Mouse (Mus musculus): ENCODE data around the gene Mydgf. TPM values are rescaled to one million over a fixed set of nuclear protein-coding genes. Genes with fewer than 3 reads are reported as not detected.

Mydgf gene
- polyA plus RNA-seq, 1 experiment = 60.6 TPM

DNA sequence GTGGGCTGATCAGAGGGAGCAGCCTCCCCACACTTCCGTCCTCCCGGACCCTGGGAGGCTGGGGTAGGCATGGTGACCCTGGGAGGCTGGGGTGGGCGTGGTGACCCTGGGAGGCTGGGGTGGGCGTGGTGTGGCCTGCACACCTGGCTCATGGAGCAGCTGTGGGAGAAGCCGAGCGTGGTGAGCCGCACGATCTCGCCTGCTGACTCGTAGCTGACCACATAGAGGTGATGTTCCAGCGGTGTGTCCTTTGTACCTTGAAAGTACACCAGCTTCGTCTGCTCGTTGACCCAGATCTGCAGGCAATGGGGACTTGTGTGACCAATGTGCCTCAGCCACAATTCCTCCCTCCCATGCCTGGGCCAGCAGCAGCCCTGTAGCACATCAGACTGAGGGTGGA is 11.0 kb upstream of the Mydgf start:
- WGBS = 58% methylated on average over 13 of the region's 13 CpGs
- TF ChIP-seq CTCF (conservative IDR thresholded peaks at IDR 0.05; ENCODE audit: insufficient read depth, insufficient read length, low read depth, low read length) (no peak), POLR2A (IDR thresholded peaks at IDR 0.05; ENCODE audit: low read depth, low read length) (no peak)
- no peaks in the 10 kb centered on the region for H3K4me1 ChIP-seq (ENCODE audit: control insufficient read depth, insufficient read depth, low read length)
- H3K36me3 ChIP-seq (ENCODE audit: control insufficient read depth, insufficient read depth, low read length) = no peaks in the 10 kb centered on the region
- H3K4me3 ChIP-seq (ENCODE audit: insufficient read depth, low read depth, low read length) = no peak overlapping the region
- no peak overlapping the region for H3K27ac ChIP-seq (ENCODE audit: insufficient read depth, low read depth, low read length)
- peak; percentile 74 for DNase-seq
- no peaks in the 10 kb centered on the region for H3K27me3 ChIP-seq (replicated peaks; ENCODE audit: control insufficient read depth, insufficient read depth, low read length)

DNA sequence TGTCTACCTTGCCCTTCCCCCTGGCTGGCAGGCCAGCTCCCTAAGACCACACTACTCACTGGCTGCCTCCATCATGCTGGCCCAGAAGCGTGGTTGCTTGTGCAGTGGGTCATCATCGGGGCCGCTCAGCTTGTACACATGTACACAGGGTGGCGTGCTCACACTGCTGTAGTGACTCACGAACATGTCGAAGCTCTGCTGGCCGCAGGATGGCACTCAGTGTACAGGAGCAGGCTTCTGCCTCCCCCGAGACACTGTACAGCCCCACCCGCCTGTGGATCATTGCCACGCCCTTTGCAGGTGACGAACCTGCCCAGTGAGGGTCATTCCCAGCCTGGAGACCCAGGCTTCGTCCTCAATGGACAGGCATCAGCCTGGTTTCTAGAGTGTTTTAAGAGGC is 10.6 kb upstream of the Mydgf start:
- no peaks in the 10 kb centered on the region for H3K4me1 ChIP-seq (ENCODE audit: control insufficient read depth, insufficient read depth, low read length)
- no peaks in the 10 kb centered on the region for H3K27me3 ChIP-seq (replicated peaks; ENCODE audit: control insufficient read depth, insufficient read depth, low read length)
- no peaks in the 10 kb centered on the region for H3K36me3 ChIP-seq (ENCODE audit: control insufficient read depth, insufficient read depth, low read length)
- 83% methylated on average over 12 of the region's 12 CpGs for WGBS
- TF ChIP-seq POLR2A (IDR thresholded peaks at IDR 0.05; ENCODE audit: low read depth, low read length) (no peak), CTCF (conservative IDR thresholded peaks at IDR 0.05; ENCODE audit: insufficient read depth, insufficient read length, low read depth, low read length) (no peak)
- H3K4me3 ChIP-seq (ENCODE audit: insufficient read depth, low read depth, low read length) = no peak overlapping the region
- DNase-seq = no peak
- no peak overlapping the region for H3K27ac ChIP-seq (ENCODE audit: insufficient read depth, low read depth, low read length)

DNA sequence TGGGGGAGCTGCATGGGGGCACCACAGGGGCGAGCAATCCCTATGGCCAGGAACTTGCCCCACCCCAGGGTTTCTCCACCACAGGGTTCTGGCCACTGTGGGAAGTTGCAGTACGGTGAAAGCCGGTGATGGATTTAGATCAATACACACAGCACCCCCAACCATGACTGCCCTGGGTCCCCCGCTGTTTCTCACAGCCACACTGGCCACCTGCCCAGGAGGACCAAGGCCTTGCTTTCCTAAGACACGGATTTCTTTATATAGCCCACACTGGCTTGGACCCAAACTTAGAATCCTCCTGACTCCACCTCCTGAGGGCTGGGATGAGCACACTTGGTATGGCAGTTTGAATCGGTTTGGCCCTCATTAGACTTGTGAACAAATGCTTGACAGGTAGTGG is 7.5 kb upstream of the Mydgf start:
- 89% methylated on average over 6 of the region's 6 CpGs for WGBS
- Histone ChIP-seq H3K36me3 (ENCODE audit: control insufficient read depth, insufficient read depth, low read length) (no peaks in the 10 kb centered on the region), H3K27ac (ENCODE audit: insufficient read depth, low read depth, low read length) (no peak overlapping the region), H3K27me3 (replicated peaks; ENCODE audit: control insufficient read depth, insufficient read depth, low read length) (no peaks in the 10 kb centered on the region), H3K4me3 (ENCODE audit: insufficient read depth, low read depth, low read length) (no peak overlapping the region), H3K4me1 (ENCODE audit: control insufficient read depth, insufficient read depth, low read length) (no peaks in the 10 kb centered on the region)
- DNase-seq = no peak
- TF ChIP-seq CTCF (conservative IDR thresholded peaks at IDR 0.05; ENCODE audit: insufficient read depth, insufficient read length, low read depth, low read length) (no peak), POLR2A (IDR thresholded peaks at IDR 0.05; ENCODE audit: low read depth, low read length) (no peak)

DNA sequence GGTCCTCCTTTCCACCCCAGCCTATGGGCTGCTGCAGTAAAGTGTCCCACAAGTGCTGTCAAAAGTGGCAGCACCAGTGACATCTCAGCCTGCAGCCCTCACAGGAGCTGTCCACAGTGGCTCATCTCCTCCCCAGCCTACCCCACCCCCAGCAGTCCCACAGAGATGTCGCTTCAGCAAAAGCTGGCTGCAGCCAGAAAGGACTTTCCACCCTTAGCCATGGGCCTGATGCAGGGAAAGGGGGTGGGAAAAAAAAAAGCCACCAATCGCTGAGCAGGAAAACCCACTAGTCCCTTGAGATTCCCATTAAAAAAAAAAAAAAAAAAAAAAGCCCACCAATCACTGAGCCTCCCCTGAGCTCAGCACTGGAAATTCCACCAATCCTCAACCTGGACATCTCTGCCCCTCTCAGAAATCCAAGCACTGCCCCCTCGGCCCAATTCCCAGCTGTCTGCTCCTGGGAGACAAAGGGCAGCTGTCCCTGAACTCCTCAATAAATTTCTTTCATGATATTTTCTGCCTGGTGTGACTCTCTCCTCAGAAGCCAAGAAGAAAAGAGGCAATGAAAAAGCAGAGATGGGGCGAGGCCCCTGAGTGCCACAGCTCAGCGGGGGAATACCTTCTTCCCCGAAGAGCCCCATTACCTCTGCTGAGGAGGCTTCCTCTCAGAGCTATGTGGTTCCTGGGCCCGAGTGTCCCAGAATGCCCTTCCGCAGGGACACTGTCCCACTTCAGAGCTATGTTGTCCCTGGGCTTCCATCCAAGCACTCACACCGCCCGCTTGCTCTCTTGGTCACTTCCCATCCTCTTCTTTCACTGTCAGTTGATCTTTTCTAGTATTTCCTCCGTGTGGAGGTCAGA is 1.8 kb upstream of the Mydgf start:
- Histone ChIP-seq H3K27me3 (replicated peaks; ENCODE audit: control insufficient read depth, insufficient read depth, low read length) (no peaks in the 10 kb centered on the region), H3K36me3 (ENCODE audit: control insufficient read depth, insufficient read depth, low read length) (no peaks in the 10 kb centered on the region), H3K4me1 (ENCODE audit: control insufficient read depth, insufficient read depth, low read length) (0 out of 2 replicates have a peak, but pooled peaks cover 3% of the 10 kb centered on the region), H3K4me3 (ENCODE audit: insufficient read depth, low read depth, low read length) (no peak overlapping the region), H3K27ac (ENCODE audit: insufficient read depth, low read depth, low read length) (peak overlapping the region; percentile 49; the same call in 1 of the 2 replicates)
- peak; percentile 86 for DNase-seq
- 24% methylated on average over 11 of the region's 11 CpGs for WGBS
- TF ChIP-seq CTCF (conservative IDR thresholded peaks at IDR 0.05; ENCODE audit: insufficient read depth, insufficient read length, low read depth, low read length) (no peak), POLR2A (IDR thresholded peaks at IDR 0.05; ENCODE audit: low read depth, low read length) (no peak)

DNA sequence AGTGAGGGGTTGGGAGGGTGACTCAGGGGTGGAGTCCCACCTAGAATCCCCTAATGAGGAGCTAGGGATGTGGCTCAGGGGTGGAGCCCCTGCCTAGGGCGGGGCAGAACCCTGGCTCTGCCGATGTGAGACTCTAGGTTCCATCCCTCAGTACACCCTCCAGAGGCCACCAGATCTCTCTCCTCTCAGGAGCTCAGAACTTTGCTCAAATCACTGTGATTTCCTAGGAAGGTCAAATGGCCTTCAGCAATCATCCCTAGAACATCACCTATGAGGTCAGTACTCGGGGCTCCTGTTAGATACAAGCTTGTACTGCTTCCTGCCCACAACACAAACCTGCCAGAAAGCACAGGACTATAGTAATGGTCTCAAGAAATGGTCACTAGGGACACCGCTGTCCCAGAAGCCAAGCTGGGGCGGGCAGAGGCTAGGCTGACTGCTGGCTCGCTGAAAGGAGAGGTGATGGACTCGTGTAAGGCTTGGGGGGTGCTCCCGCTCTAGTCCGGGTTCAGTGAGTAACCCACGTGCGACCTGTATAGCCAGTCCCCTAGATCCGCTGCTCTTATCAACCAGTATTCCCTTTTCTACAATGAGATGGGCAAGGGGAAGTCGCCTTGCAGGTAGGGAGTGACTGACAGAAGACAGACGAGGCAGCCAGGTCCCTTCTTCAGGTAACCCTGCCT is 604 bp downstream of the Mydgf start:
- Histone ChIP-seq H3K27ac (ENCODE audit: insufficient read depth, low read depth, low read length) (0 out of 2 replicates have a peak overlapping the region, but pooled peaks have one; percentile 17), H3K4me1 (ENCODE audit: control insufficient read depth, insufficient read depth, low read length) (0 out of 2 replicates have a peak, but pooled peaks cover 3% of the 10 kb centered on the region), H3K4me3 (ENCODE audit: insufficient read depth, low read depth, low read length) (peak overlapping the region; percentile 87), H3K36me3 (ENCODE audit: control insufficient read depth, insufficient read depth, low read length) (no peaks in the 10 kb centered on the region), H3K27me3 (replicated peaks; ENCODE audit: control insufficient read depth, insufficient read depth, low read length) (no peaks in the 10 kb centered on the region)
- WGBS = 4% methylated on average over 14 of the region's 14 CpGs
- no peak for DNase-seq
- no peak for TF ChIP-seq CTCF (conservative IDR thresholded peaks at IDR 0.05; ENCODE audit: insufficient read depth, insufficient read length, low read depth, low read length)
- no peak for TF ChIP-seq POLR2A (IDR thresholded peaks at IDR 0.05; ENCODE audit: low read depth, low read length)

DNA sequence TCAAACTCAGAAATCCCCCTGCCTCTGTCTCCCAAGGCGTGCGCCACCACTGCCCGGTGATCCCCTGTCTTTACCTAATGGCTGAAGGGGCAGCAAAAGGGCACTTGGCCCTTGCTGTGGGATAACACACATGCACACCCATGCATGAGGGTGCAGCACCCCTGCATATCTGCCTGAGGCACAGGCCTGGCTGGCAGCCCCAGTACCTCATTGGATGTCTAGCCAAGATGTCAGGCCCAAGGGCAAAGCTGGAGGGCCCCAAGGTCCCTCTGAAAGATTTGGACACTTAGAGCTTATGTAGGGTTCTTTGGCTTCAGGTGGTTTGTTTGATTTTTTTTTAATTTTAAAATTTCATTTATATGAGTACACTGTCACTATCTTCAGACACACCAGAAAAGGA is 8.3 kb downstream of the Mydgf start:
- H3K36me3 ChIP-seq (ENCODE audit: control insufficient read depth, insufficient read depth, low read length) = no peaks in the 10 kb centered on the region
- no peak for DNase-seq
- H3K4me1 ChIP-seq (ENCODE audit: control insufficient read depth, insufficient read depth, low read length) = no peaks in the 10 kb centered on the region
- WGBS = 98% methylated on average over 3 of the region's 3 CpGs
- no peak for TF ChIP-seq POLR2A (IDR thresholded peaks at IDR 0.05; ENCODE audit: low read depth, low read length)
- no peak for TF ChIP-seq CTCF (conservative IDR thresholded peaks at IDR 0.05; ENCODE audit: insufficient read depth, insufficient read length, low read depth, low read length)
- H3K4me3 ChIP-seq (ENCODE audit: insufficient read depth, low read depth, low read length) = no peak overlapping the region
- no peaks in the 10 kb centered on the region for H3K27me3 ChIP-seq (replicated peaks; ENCODE audit: control insufficient read depth, insufficient read depth, low read length)
- no peak overlapping the region for H3K27ac ChIP-seq (ENCODE audit: insufficient read depth, low read depth, low read length)
